19 mouse cellular contexts compared by ENCODE assay signal in genomic region chr4:88909600-88910534, GRCm38 (mm10). TPM values are rescaled to one million over a fixed set of nuclear protein-coding genes. Genes with fewer than 3 reads are reported as not detected.
"Had no signal": no experiment of that assay in that cellular context is flagged by ENCODE, and none has a peak within 500 bp of the region (broad histone marks: within the 10 kb centered on the region; RNA-seq: fewer than 3 reads in every experiment).

No protein-coding gene starts in this region.

- H3K27ac ChIP-seq: left cerebral cortex, adult 2 months; limb, embryonic 10.5 days; liver, embryonic 14.5 days; macrophage; midbrain, embryonic 12.5 days; neural tube, embryonic 13.5 days had no signal

- H3K4me2 ChIP-seq: lung, embryonic 14.5 days; midbrain, embryonic 12.5 days; neural tube, embryonic 13.5 days had no signal

- H3K9ac ChIP-seq: liver, embryonic 14.5 days; lung, embryonic 14.5 days; midbrain, embryonic 12.5 days; neural tube, embryonic 13.5 days had no signal

- H3K36me3 ChIP-seq: limb, embryonic 10.5 days; midbrain, embryonic 12.5 days; neural tube, embryonic 13.5 days had no signal

- H3K27me3 ChIP-seq: midbrain, embryonic 12.5 days; neural tube, embryonic 13.5 days had no signal

- ATAC-seq: midbrain, embryonic 16.5 days had no signal

- H3K4me1 ChIP-seq: midbrain, embryonic 12.5 days; neural tube, embryonic 13.5 days had no signal

- H3K4me3 ChIP-seq: left cerebral cortex, adult 2 months; limb, embryonic 10.5 days; midbrain, embryonic 12.5 days; neural tube, embryonic 13.5 days had no signal

- H3K9me3 ChIP-seq: limb, embryonic 10.5 days; midbrain, embryonic 12.5 days; neural tube, embryonic 13.5 days had no signal

- DNase-seq: kidney, adult 8-10 months; kidney, postnatal 25 days; lung, embryonic 14.5 days; right cerebral cortex, postnatal 25 days; thymus, adult 2 months; thymus, postnatal 25 days had no signal

RNA-seq across cellular contexts. Expression of gene Ifne, which starts 29.9 kb away (rescaled TPM):
- total RNA-seq: layer of hippocampus, postnatal 25 days; left cerebral cortex, adult 2 months; left cerebral cortex, postnatal 14 days; megakaryocyte-erythroid progenitor cell, adult 5-6 weeks had no signal
- polyA plus RNA-seq: intestine, embryonic 14.5 days; kidney, embryonic 16.5 days; limb, embryonic 10.5 days; limb, embryonic 14.5 days; liver, embryonic 14.5 days; lung, embryonic 14.5 days; macrophage; midbrain, embryonic 12.5 days; midbrain, embryonic 16.5 days; neural tube, embryonic 13.5 days; thymus, adult 2 months had no signal

RNA-seq across cellular contexts. Expression of gene Ifna1, which starts 60.0 kb away (rescaled TPM):
- total RNA-seq: layer of hippocampus, postnatal 25 days; left cerebral cortex, adult 2 months; left cerebral cortex, postnatal 14 days; megakaryocyte-erythroid progenitor cell, adult 5-6 weeks had no signal
- polyA plus RNA-seq: intestine, embryonic 14.5 days; kidney, embryonic 16.5 days; limb, embryonic 10.5 days; limb, embryonic 14.5 days; liver, embryonic 14.5 days; lung, embryonic 14.5 days; macrophage; midbrain, embryonic 12.5 days; midbrain, embryonic 16.5 days; neural tube, embryonic 13.5 days; thymus, adult 2 months had no signal
